Comparison of ENCODE assay signal across 13 mouse cellular contexts in the genomic region with DNA sequence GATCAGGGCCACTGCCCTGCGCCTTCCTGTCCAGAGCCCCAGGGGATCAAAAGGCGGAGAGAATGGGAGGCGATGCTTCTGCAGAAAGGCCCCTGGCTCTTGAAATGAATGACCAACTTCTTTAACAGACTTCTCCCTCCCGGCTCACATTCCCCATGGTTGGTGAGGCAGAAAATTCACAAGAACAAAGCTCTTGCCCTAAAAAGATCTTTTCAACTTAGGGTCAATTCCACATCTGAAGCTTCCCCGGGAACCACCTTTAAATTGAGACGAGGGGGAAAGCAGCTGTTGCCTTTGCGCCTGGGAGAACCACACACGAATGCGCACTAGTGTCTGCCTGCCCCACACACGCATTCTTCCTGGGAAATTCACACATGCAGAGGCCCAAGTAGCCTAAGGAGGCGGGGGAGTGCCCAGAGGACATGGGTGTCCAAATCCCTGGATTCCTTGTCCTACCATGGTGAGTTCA. TPM values are rescaled to one million over a fixed set of nuclear protein-coding genes. Genes with fewer than 3 reads are reported as not detected.
DNase-seq lines count a peak whose midpoint lies in the region; ATAC-seq and TF ChIP-seq lines count a peak whose summit lies in the region.
"Had no signal": no experiment of that assay in that cellular context is flagged by ENCODE, and none has a peak within 500 bp of the region (broad histone marks: within the 10 kb centered on the region; RNA-seq: fewer than 3 reads in every experiment).

No protein-coding gene starts in this region.

- H3K4me2 ChIP-seq in forebrain, embryonic 13.5 days, result peak overlapping the region; percentile 8; the same call in 1 of the 2 replicates
- H3K4me2 ChIP-seq in kidney, postnatal 0 days (ENCODE audit: low read length), result no peak overlapping the region
- H3K4me2 ChIP-seq: liver, embryonic 13.5 days; neural tube, embryonic 13.5 days had no signal

- peak; percentile 73 for ATAC-seq in Patski
- ATAC-seq in forebrain, embryonic 13.5 days, result peak; percentile 33; the same call in 1 of the 2 replicates
- ATAC-seq in kidney, postnatal 0 days (replicated peaks; ENCODE audit: low FRiP score, low read depth), result peak; percentile 59; the same call in 1 of the 2 replicates
- ATAC-seq in inflammation-experienced regulatory T-cells, adult 6 months, result no peak

- H3K9ac ChIP-seq in forebrain, embryonic 13.5 days, result no peak overlapping the region
- H3K9ac ChIP-seq in kidney, postnatal 0 days (ENCODE audit: low read depth, low read length), result no peak overlapping the region
- H3K9ac ChIP-seq: liver, embryonic 13.5 days; neural tube, embryonic 13.5 days had no signal

- peak overlapping the region; percentile 25; the same call in 1 of the 2 replicates for H3K27ac ChIP-seq in forebrain, embryonic 13.5 days
- peak overlapping the region; percentile 82 for H3K27ac ChIP-seq in kidney, postnatal 0 days
- H3K27ac ChIP-seq: liver, embryonic 13.5 days; macrophage; neural tube, embryonic 13.5 days; stomach, postnatal 0 days had no signal

- 11% methylated on average over 11 of the region's 11 CpGs for WGBS in forebrain, embryonic 13.5 days
- 38% methylated on average over 11 of the region's 11 CpGs for WGBS in kidney, postnatal 0 days

- in situ Hi-C loops in Patski (cut with MboI; ENCODE audit: low pct_unique_long_range_greater_than_20kb), result loop anchor here (25.0 kb wide), 1 partner anchor 447 kb away; no protein-coding TSS in a partner anchor

- no peaks in the 10 kb centered on the region for H3K36me3 ChIP-seq in E14TG2a.4 (ENCODE audit: insufficient read depth, low read length)
- H3K36me3 ChIP-seq in forebrain, embryonic 13.5 days (ENCODE audit: poor library complexity, severe bottlenecking), result no peaks in the 10 kb centered on the region
- no peaks in the 10 kb centered on the region for H3K36me3 ChIP-seq in kidney, postnatal 0 days (ENCODE audit: insufficient read depth, low read length)
- H3K36me3 ChIP-seq: liver, embryonic 13.5 days; neural tube, embryonic 13.5 days had no signal

- CTCF ChIA-PET in Patski (lab: Charles Lee), result interaction anchor here (1.3 to 1.5 kb wide), 2 partner anchors 8 to 94 kb away, joined by 3 to 4 read pairs; no protein-coding TSS in a partner anchor

- peaks cover 25% of the 10 kb centered on the region for H3K27me3 ChIP-seq in E14TG2a.4 (ENCODE audit: insufficient read depth, low read length)
- H3K27me3 ChIP-seq in Patski, result no peaks in the 10 kb centered on the region
- no peaks in the 10 kb centered on the region for H3K27me3 ChIP-seq in forebrain, embryonic 13.5 days
- no peaks in the 10 kb centered on the region for H3K27me3 ChIP-seq in kidney, postnatal 0 days (ENCODE audit: insufficient read depth, low read length)
- H3K27me3 ChIP-seq: liver, embryonic 13.5 days had no signal

- H3K9me3 ChIP-seq in E14TG2a.4 (ENCODE audit: low read length), result no peaks in the 10 kb centered on the region
- no peaks in the 10 kb centered on the region for H3K9me3 ChIP-seq in forebrain, embryonic 13.5 days (replicated peaks)
- no peaks in the 10 kb centered on the region for H3K9me3 ChIP-seq in kidney, postnatal 0 days (replicated peaks; ENCODE audit: low read length)
- H3K9me3 ChIP-seq: liver, embryonic 13.5 days; neural tube, embryonic 13.5 days had no signal

- TF ChIP-seq CTCF in E14TG2a.4 (conservative IDR thresholded peaks at IDR 0.05; ENCODE audit: low read length) (no peak), Patski (IDR thresholded peaks at IDR 0.05) (no peak)
- no peak for TF ChIP-seq CTCF in kidney, postnatal 0 days (IDR thresholded peaks at IDR 0.05; ENCODE audit: low read depth)

- peak; percentile 68 for DNase-seq in Patski (ENCODE audit: low read depth, low spot score)
- peak; percentile 83 for DNase-seq in kidney, postnatal 0 days (ENCODE audit: low spot score)
- DNase-seq in thymus, postnatal 4 days, result no peak
- no peak for DNase-seq in thymus, postnatal 25 days
- no peak for DNase-seq in thymus, postnatal 10 days (ENCODE audit: low spot score in 2 of 2)
- DNase-seq: liver, embryonic 13.5 days had no signal

- POLR2A ChIA-PET in Patski (lab: Charles Lee), result interaction anchor here (0.5 kb wide), 1 partner anchor 38 kb away, joined by 5 read pairs; no protein-coding TSS in a partner anchor

- H3K4me3 ChIP-seq in E14TG2a.4 (replicated peaks; ENCODE audit: low read length), result peak overlapping the region; percentile 43
- H3K4me3 ChIP-seq in forebrain, embryonic 13.5 days, result no peak overlapping the region
- no peak overlapping the region for H3K4me3 ChIP-seq in kidney, postnatal 0 days (replicated peaks; ENCODE audit: low read depth, low read length)
- H3K4me3 ChIP-seq: left cerebral cortex, adult 2 months; liver, embryonic 13.5 days; neural tube, embryonic 13.5 days had no signal

- H3K4me1 ChIP-seq in E14TG2a.4 (replicated peaks; ENCODE audit: low read depth, low read length), result peaks cover 41% of the 10 kb centered on the region
- peaks cover 31% of the 10 kb centered on the region for H3K4me1 ChIP-seq in forebrain, embryonic 13.5 days
- H3K4me1 ChIP-seq in kidney, postnatal 0 days (replicated peaks; ENCODE audit: insufficient read depth, low read length), result peaks cover 14% of the 10 kb centered on the region; the same call in 1 of the 2 replicates

RNA-seq across cellular contexts. Expression of a gene that starts 40.0 kb away (rescaled TPM):
- 165 TPM for polyA plus RNA-seq in Patski (2021)
- polyA plus RNA-seq in forebrain, embryonic 13.5 days (2015; fragmentation: Nextera tagmentation; extraction: Ambion mirVana), result 145 and 158 TPM in 2 replicates
- polyA plus RNA-seq in kidney, postnatal 0 days (2015; fragmentation: Nextera tagmentation; extraction: Ambion mirVana), result 102 and 118 TPM in 2 replicates
- 100 to 1,000 TPM in 1 of 3 experiments, 10 to 100 TPM in 2; 80.0 to 127 (median 81.4) TPM for polyA plus RNA-seq in inflammation-experienced regulatory T-cells, adult 6 months (2017; shearing (Covaris generic))

RNA-seq across cellular contexts. Expression of a gene that starts 59.9 kb away (rescaled TPM):
- 16.1 TPM for polyA plus RNA-seq in Patski (2021)
- polyA plus RNA-seq in forebrain, embryonic 13.5 days (2015; fragmentation: Nextera tagmentation; extraction: Ambion mirVana), result 10.5 and 13.1 TPM in 2 replicates
- polyA plus RNA-seq in kidney, postnatal 0 days (2015; fragmentation: Nextera tagmentation; extraction: Ambion mirVana), result 8.0 and 8.2 TPM in 2 replicates
- polyA plus RNA-seq in inflammation-experienced regulatory T-cells, adult 6 months (2017; shearing (Covaris generic)), result 10 to 100 TPM in 2 of 3 experiments, 1 to 10 TPM in 1; 8.6 to 21.6 (median 10.3) TPM

Comparison
In these comparisons a context has a peak if more than half of its experiments do, and no peak if none do; other contexts are left out.
1. DNase-seq: peak in Patski (single experiment) and kidney, postnatal 0 days (single experiment); none in thymus, postnatal 4 days (single experiment), thymus, postnatal 25 days (single experiment) and thymus, postnatal 10 days (0 of 2).